Mouse (Mus musculus) midbrain, postnatal 0 days (tissue): ENCODE measurements around the gene Ndufa13. TPM values are rescaled to one million over a fixed set of nuclear protein-coding genes. Genes with fewer than 3 reads are reported as not detected.

ENCODE experiments used
- ATAC-seq: fragments of 200-750 bp; cut with Nextera tagmentation; 2 replicates; pipeline ENCODE4 v1.8.0; 2017; ENCODE audit warnings: moderate number of reproducible peaks, mild to moderate bottlenecking, moderate TSS enrichment, moderate library complexity; ENCODE audit not compliant: low FRiP score
- DNase-seq: peaks from one replicate; pipeline ENCODE4 v3.0.0-alpha.2; 2015; ENCODE audit warnings: low spot score
- H3K27ac ChIP-seq: fragments of 300-500 bp; sonication (generic); 2 replicates; pipeline ENCODE4 v1.5.1; 2014; ENCODE audit warnings: low read depth, mild to moderate bottlenecking, low read length, mixed read lengths
- H3K27me3 ChIP-seq: fragments of 300-500 bp; sonication (generic); 2 replicates; pipeline ENCODE4 v1.6.1; 2014; ENCODE audit warnings: low read length, control low read depth, mixed read lengths; ENCODE audit not compliant: insufficient read depth
- H3K36me3 ChIP-seq: fragments of 300-500 bp; sonication (generic); 2 replicates; pipeline ENCODE4 v1.6.1; 2014; ENCODE audit warnings: low read length, control low read depth, mixed read lengths; ENCODE audit not compliant: insufficient read depth
- H3K4me1 ChIP-seq: fragments of 300-500 bp; sonication (generic); 2 replicates; pipeline ENCODE4 v1.6.1; 2014; ENCODE audit warnings: mild to moderate bottlenecking, control low read depth, antibody characterized with exemption, low read length, mixed read lengths; ENCODE audit not compliant: insufficient read depth
- H3K4me2 ChIP-seq: fragments of 300-500 bp; sonication (generic); 2 replicates; pipeline ENCODE4 v1.6.1; 2014; ENCODE audit warnings: low read depth, mild to moderate bottlenecking, low read length, mixed read lengths; ENCODE audit not compliant: poor library complexity, severe bottlenecking
- H3K4me3 ChIP-seq: fragments of 300-500 bp; sonication (generic); 2 replicates; pipeline ENCODE4 v1.5.1; 2014; ENCODE audit warnings: low read depth, mild to moderate bottlenecking, low read length, moderate library complexity
- H3K9ac ChIP-seq: fragments of 300-500 bp; sonication (generic); replicated peaks from 2 replicates; pipeline ENCODE4 v1.6.1; 2014; ENCODE audit warnings: mild to moderate bottlenecking, low read length, moderate library complexity, mixed read lengths; ENCODE audit not compliant: poor library complexity, severe bottlenecking
- H3K9me3 ChIP-seq: fragments of 300-500 bp; sonication (generic); 2 replicates; pipeline ENCODE4 v1.6.1; 2016; ENCODE audit warnings: low read length, control low read depth
- CTCF ChIP-seq: IDR thresholded peaks from 2 replicates; pipeline ENCODE4 v1.5.1; 2016; ENCODE audit warnings: antibody characterized with exemption, mild to moderate bottlenecking
- WGBS: fragments of 180-500 bp; shearing (Covaris S2); extraction: QIAGEN DNeasy Blood & Tissue Kit; methylation state at CpG from one replicate; pipeline ENCODE4 v1.1.7; 2014; 5-methylcytosine and 5-hydroxymethylcytosine counted together
- polyA plus RNA-seq: library from polyadenylated mRNA; unstranded; fragments of >200 nt; fragmentation: Nextera tagmentation; extraction: Ambion mirVana; gene quantifications from 2 replicates; pipeline ENCODE4 v1.2.1, GENCODE M21; 2015
- total RNA-seq: library from RNA; depleted of rRNA; stranded (reverse); fragments of >200 nt; gene quantifications from 2 replicates; pipeline ENCODE4 v1.2.3, GENCODE M21; 2014

The Ndufa13 gene
- total and polyA plus RNA-seq, 2 experiments from 2014 or later = 55.6 to 243 TPM

DNA sequence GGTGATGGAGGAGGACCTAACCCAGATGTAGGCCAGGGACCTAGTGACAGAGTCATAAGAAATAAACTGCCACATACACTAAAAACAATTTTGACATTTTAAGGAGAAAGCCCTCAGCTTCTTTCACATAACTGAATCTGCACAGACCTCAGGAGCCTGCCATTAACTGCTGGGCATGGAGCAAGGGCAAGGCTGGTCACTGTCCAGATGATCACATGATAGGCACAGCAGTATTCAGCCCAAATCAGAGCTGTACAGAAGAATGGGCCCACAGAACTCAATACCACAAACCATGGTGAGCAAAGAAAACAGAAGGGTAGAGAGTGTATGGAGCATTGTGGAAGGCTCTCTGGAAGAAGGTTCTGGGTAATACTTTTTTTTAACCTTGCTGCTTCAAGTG is 24.5 kb upstream of the Ndufa13 start:
- H3K9me3 ChIP-seq = no peaks in the 10 kb centered on the region
- no peaks in the 10 kb centered on the region for H3K27me3 ChIP-seq
- no peaks in the 10 kb centered on the region for H3K4me1 ChIP-seq
- TF ChIP-seq CTCF = no peak
- H3K4me2 ChIP-seq = no peak overlapping the region
- DNase-seq (no peak), ATAC-seq (no peak)
- H3K9ac ChIP-seq = no peak overlapping the region
- H3K36me3 ChIP-seq = peaks cover 3% of the 10 kb centered on the region; the same call in 1 of the 2 replicates
- no peak overlapping the region for H3K27ac ChIP-seq
- no peak overlapping the region for H3K4me3 ChIP-seq

DNA sequence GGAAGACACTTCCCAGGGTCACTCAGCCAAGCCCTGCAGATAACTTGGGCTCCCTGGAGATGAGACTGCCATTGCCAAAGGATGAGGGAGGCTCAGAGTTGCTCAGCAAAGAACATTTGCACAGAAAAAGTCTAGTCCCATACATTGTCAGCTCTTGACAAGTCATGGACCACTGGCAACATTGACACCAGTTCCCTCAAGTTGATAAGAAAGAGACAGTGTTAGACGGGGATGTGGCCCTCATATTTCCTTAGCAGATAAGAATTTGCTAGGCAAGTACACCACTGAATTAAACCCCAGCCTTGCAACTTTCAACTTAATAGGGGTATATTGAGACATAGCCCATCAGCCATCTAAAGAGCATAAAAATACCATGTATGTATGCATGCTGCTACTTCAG is 21.6 kb upstream of the Ndufa13 start:
- H3K9me3 ChIP-seq = no peaks in the 10 kb centered on the region
- DNase-seq (no peak), ATAC-seq (no peak)
- no peak for TF ChIP-seq CTCF
- 100% methylated on average over 1 of the region's 1 CpGs for WGBS
- H3K4me3 ChIP-seq = no peak overlapping the region
- no peak overlapping the region for H3K27ac ChIP-seq
- H3K36me3 ChIP-seq = peaks cover 3% of the 10 kb centered on the region; the same call in 1 of the 2 replicates
- H3K4me1 ChIP-seq = peaks cover 8% of the 10 kb centered on the region; the same call in 1 of the 2 replicates
- H3K9ac ChIP-seq = no peak overlapping the region
- H3K27me3 ChIP-seq = no peaks in the 10 kb centered on the region
- H3K4me2 ChIP-seq = no peak overlapping the region

DNA sequence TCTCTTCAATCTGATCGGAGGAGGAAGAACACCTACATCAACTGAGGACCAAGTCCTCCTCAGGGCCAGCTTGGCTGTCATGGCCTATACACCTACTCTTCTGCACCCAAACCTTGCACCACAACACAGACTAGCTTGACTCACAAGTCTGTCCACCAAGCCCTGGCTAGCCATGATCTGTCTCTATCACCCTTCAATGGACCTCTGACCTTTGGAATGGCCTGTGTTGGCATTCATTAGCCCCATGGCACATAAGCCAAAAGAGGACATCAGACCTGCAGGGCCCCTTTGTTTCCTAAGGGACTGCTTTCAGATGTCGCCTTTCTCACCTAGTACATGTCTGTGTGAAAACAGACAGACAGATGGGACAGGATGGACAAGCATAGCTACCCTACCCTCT is 18.8 kb upstream of the Ndufa13 start:
- H3K4me2 ChIP-seq = no peak overlapping the region
- no peak overlapping the region for H3K4me3 ChIP-seq
- DNase-seq = no peak
- 0 out of 2 replicates have a peak overlapping the region, but pooled peaks have one; percentile 1 for H3K9ac ChIP-seq
- peak overlapping the region; percentile 80 for H3K27ac ChIP-seq
- no peaks in the 10 kb centered on the region for H3K9me3 ChIP-seq
- H3K4me1 ChIP-seq = peaks cover 8% of the 10 kb centered on the region; the same call in 1 of the 2 replicates
- WGBS = 98% methylated on average over 2 of the region's 2 CpGs
- no peak for TF ChIP-seq CTCF
- ATAC-seq = no peak
- no peaks in the 10 kb centered on the region for H3K27me3 ChIP-seq
- peaks cover 5% of the 10 kb centered on the region; the same call in 1 of the 2 replicates for H3K36me3 ChIP-seq

DNA sequence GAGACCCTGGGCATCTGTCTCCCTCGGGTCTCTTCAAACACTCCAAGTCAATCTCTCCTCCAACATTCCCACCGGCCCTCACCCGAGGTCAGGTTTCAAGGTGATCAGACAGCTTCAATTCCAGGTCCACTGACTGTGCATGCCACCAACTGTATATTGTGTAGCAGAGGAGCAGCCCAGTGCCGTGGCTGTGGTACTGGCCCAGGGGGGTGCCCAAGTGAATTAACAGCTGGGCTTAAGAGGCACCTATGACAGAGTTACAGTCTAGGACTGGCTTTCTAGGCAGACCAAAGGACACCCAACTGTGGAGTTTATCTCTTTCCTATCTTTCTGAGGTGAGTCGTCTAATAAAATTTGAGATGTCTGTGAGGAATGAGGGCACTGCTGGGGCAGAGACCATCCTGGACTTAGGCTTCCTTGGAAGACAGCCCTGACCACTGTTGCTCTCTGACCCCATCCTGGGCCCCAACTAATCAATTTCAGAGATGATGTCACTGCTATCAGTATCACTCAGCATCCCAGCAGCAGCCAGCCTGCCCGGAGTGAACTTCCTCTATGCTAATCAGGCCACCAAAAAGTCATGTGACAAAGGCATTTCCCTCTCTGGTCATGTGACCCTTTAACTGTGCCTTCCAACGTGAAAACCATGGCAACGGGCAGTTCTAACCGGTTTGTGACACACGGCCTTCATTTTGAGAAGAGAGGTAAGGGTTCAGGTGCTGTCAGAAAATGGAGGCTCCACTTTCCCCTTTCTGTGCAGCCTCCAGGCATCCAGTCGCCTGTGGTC is 17.7 kb upstream of the Ndufa13 start:
- peak; percentile 74 for ATAC-seq
- peak; percentile 82 for DNase-seq
- no peaks in the 10 kb centered on the region for H3K9me3 ChIP-seq
- TF ChIP-seq CTCF = no peak
- H3K4me3 ChIP-seq = no peak overlapping the region
- H3K27ac ChIP-seq = peak overlapping the region; percentile 80
- H3K4me2 ChIP-seq = no peak overlapping the region
- H3K4me1 ChIP-seq = peaks cover 8% of the 10 kb centered on the region; the same call in 1 of the 2 replicates
- WGBS = 42% methylated on average over 11 of the region's 11 CpGs
- H3K27me3 ChIP-seq = no peaks in the 10 kb centered on the region
- peak overlapping the region; percentile 37; the same call in 1 of the 2 replicates for H3K9ac ChIP-seq
- peaks cover 6% of the 10 kb centered on the region; the same call in 1 of the 2 replicates for H3K36me3 ChIP-seq

DNA sequence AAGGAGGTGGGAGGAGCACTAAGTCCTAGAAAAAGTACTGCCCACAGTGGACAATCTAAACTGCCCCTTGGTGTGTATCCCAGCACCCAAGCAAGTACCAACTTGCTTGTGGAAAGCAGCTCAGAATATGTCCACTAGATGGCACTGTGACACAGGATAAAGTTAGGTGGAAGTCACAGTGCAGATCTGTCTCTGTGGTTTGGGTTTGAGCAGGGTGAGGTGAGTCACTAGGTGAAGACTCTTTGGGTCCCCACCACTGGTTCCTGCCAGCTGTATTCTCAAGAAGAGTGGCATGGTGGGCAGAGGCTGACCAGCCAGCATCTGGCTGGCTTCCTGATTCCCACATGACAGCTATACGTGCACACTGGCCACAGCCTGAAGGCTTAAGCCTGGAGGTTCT is 16.7 kb upstream of the Ndufa13 start:
- H3K4me1 ChIP-seq = peaks cover 8% of the 10 kb centered on the region; the same call in 1 of the 2 replicates
- H3K9me3 ChIP-seq = no peaks in the 10 kb centered on the region
- ATAC-seq (peak; percentile 44), DNase-seq (peak; percentile 89)
- no peaks in the 10 kb centered on the region for H3K27me3 ChIP-seq
- no peak overlapping the region for H3K9ac ChIP-seq
- 0 out of 2 replicates have a peak overlapping the region, but pooled peaks have one; percentile 18 for H3K27ac ChIP-seq
- peaks cover 11% of the 10 kb centered on the region; the same call in 1 of the 2 replicates for H3K36me3 ChIP-seq
- H3K4me3 ChIP-seq = no peak overlapping the region
- H3K4me2 ChIP-seq = no peak overlapping the region
- TF ChIP-seq CTCF = peak; percentile 96
- 58% methylated on average over 1 of the region's 1 CpGs for WGBS

DNA sequence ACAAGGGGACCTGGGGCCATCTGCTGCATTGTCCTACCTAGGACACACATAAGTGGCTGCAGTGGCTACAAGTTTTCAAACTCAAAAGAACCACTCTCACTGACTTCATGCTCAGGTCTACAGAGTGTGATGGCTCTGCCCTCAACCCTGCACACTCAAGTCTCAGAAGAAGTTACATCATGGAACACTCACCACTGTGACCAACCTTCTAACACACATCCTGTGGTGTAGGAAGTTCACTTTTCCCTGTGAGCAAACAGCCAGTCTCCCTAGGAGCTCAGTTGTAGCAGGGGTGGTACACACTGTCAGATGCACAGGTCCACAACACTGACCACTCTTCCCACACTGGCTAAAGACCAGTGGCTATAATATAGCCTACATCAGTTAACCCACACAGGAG is 16.1 kb upstream of the Ndufa13 start:
- no peaks in the 10 kb centered on the region for H3K27me3 ChIP-seq
- peaks cover 15% of the 10 kb centered on the region; the same call in 1 of the 2 replicates for H3K36me3 ChIP-seq
- no peak overlapping the region for H3K27ac ChIP-seq
- no peak overlapping the region for H3K9ac ChIP-seq
- H3K9me3 ChIP-seq = no peaks in the 10 kb centered on the region
- peaks cover 8% of the 10 kb centered on the region; the same call in 1 of the 2 replicates for H3K4me1 ChIP-seq
- ATAC-seq (no peak), DNase-seq (no peak)
- no peak for TF ChIP-seq CTCF
- H3K4me2 ChIP-seq = no peak overlapping the region
- H3K4me3 ChIP-seq = no peak overlapping the region
